Mouse (Mus musculus): ENCODE data around the gene Epha4. TPM values are rescaled to one million over a fixed set of nuclear protein-coding genes. Genes with fewer than 3 reads are reported as not detected.

Epha4 gene
- polyA plus RNA-seq, 1 experiment = 0.22 TPM

GRCm38 (mm10) chr1:77406631-77407030 is 108.3 kb downstream of the Epha4 start:
- no peaks in the 10 kb centered on the region for H3K4me1 ChIP-seq (ENCODE audit: control insufficient read depth, insufficient read depth, low read length)
- TF ChIP-seq CTCF (IDR thresholded peaks at IDR 0.05; ENCODE audit: control insufficient read depth, insufficient read depth, insufficient replicate concordance, low read depth, low read length) (no peak), POLR2A (IDR thresholded peaks at IDR 0.05; ENCODE audit: control insufficient read depth, low read depth, low read length) (no peak)

GRCm38 (mm10) chr1:77404537-77404936 is 110.4 kb downstream of the Epha4 start:
- H3K27me3 ChIP-seq (ENCODE audit: control insufficient read depth, insufficient read depth, low read length) = no peaks in the 10 kb centered on the region
- H3K4me1 ChIP-seq (ENCODE audit: control insufficient read depth, insufficient read depth, low read length) = no peaks in the 10 kb centered on the region
- no peaks in the 10 kb centered on the region for H3K36me3 ChIP-seq (ENCODE audit: control insufficient read depth, insufficient read depth, low read length)
- TF ChIP-seq POLR2A (IDR thresholded peaks at IDR 0.05; ENCODE audit: control insufficient read depth, low read depth, low read length) (no peak), CTCF (IDR thresholded peaks at IDR 0.05; ENCODE audit: control insufficient read depth, insufficient read depth, insufficient replicate concordance, low read depth, low read length) (no peak)
- H3K4me3 ChIP-seq (ENCODE audit: control insufficient read depth, low read depth, low read length) = no peak overlapping the region
- no peak overlapping the region for H3K27ac ChIP-seq (ENCODE audit: control insufficient read depth, insufficient read depth, low read depth, low read length)

More at GRCm38 (mm10) chr1:77406631-77407030, 108.3 kb downstream of the Epha4 start:
- Histone ChIP-seq H3K4me3 (ENCODE audit: control insufficient read depth, low read depth, low read length) (no peak overlapping the region), H3K27me3 (ENCODE audit: control insufficient read depth, insufficient read depth, low read length) (no peaks in the 10 kb centered on the region), H3K27ac (ENCODE audit: control insufficient read depth, insufficient read depth, low read depth, low read length) (no peak overlapping the region), H3K36me3 (ENCODE audit: control insufficient read depth, insufficient read depth, low read length) (no peaks in the 10 kb centered on the region)

- Histone ChIP-seq H3K4me3 (ENCODE audit: control insufficient read depth, low read depth, low read length) (no peak overlapping the region), H3K27ac (ENCODE audit: control insufficient read depth, insufficient read depth, low read depth, low read length) (no peak overlapping the region), H3K4me1 (ENCODE audit: control insufficient read depth, insufficient read depth, low read length) (no peaks in the 10 kb centered on the region), H3K27me3 (ENCODE audit: control insufficient read depth, insufficient read depth, low read length) (no peaks in the 10 kb centered on the region), H3K36me3 (ENCODE audit: control insufficient read depth, insufficient read depth, low read length) (no peaks in the 10 kb centered on the region)
- TF ChIP-seq CTCF (IDR thresholded peaks at IDR 0.05; ENCODE audit: control insufficient read depth, insufficient read depth, insufficient replicate concordance, low read depth, low read length) (no peak), POLR2A (IDR thresholded peaks at IDR 0.05; ENCODE audit: control insufficient read depth, low read depth, low read length) (no peak)
These were observed 111.9 kb downstream of the Epha4 start for GRCm38 (mm10) chr1:77402942-77403341.

- TF ChIP-seq POLR2A (IDR thresholded peaks at IDR 0.05; ENCODE audit: control insufficient read depth, low read depth, low read length) (no peak), CTCF (IDR thresholded peaks at IDR 0.05; ENCODE audit: control insufficient read depth, insufficient read depth, insufficient replicate concordance, low read depth, low read length) (no peak)
- H3K4me1 ChIP-seq (ENCODE audit: control insufficient read depth, insufficient read depth, low read length) = no peaks in the 10 kb centered on the region
- H3K36me3 ChIP-seq (ENCODE audit: control insufficient read depth, insufficient read depth, low read length) = no peaks in the 10 kb centered on the region
- H3K27ac ChIP-seq (ENCODE audit: control insufficient read depth, insufficient read depth, low read depth, low read length) = no peak overlapping the region
- H3K27me3 ChIP-seq (ENCODE audit: control insufficient read depth, insufficient read depth, low read length) = no peaks in the 10 kb centered on the region
- H3K4me3 ChIP-seq (ENCODE audit: control insufficient read depth, low read depth, low read length) = no peak overlapping the region
These were observed 113.4 kb downstream of the Epha4 start for GRCm38 (mm10) chr1:77401465-77401864.

GRCm38 (mm10) chr1:77391590-77391989 is 123.3 kb downstream of the Epha4 start:
- peaks cover 3% of the 10 kb centered on the region for H3K4me1 ChIP-seq (ENCODE audit: control insufficient read depth, insufficient read depth, low read length)
- TF ChIP-seq CTCF (IDR thresholded peaks at IDR 0.05; ENCODE audit: control insufficient read depth, insufficient read depth, insufficient replicate concordance, low read depth, low read length) (no peak), POLR2A (IDR thresholded peaks at IDR 0.05; ENCODE audit: control insufficient read depth, low read depth, low read length) (no peak)
- H3K4me3 ChIP-seq (ENCODE audit: control insufficient read depth, low read depth, low read length) = no peak overlapping the region
- H3K36me3 ChIP-seq (ENCODE audit: control insufficient read depth, insufficient read depth, low read length) = no peaks in the 10 kb centered on the region
- H3K27ac ChIP-seq (ENCODE audit: control insufficient read depth, insufficient read depth, low read depth, low read length) = no peak overlapping the region
- H3K27me3 ChIP-seq (ENCODE audit: control insufficient read depth, insufficient read depth, low read length) = no peaks in the 10 kb centered on the region

- Histone ChIP-seq H3K4me1 (ENCODE audit: control insufficient read depth, insufficient read depth, low read length) (peaks cover 3% of the 10 kb centered on the region), H3K4me3 (ENCODE audit: control insufficient read depth, low read depth, low read length) (no peak overlapping the region), H3K27ac (ENCODE audit: control insufficient read depth, insufficient read depth, low read depth, low read length) (no peak overlapping the region), H3K36me3 (ENCODE audit: control insufficient read depth, insufficient read depth, low read length) (no peaks in the 10 kb centered on the region), H3K27me3 (ENCODE audit: control insufficient read depth, insufficient read depth, low read length) (no peaks in the 10 kb centered on the region)
- no peak for TF ChIP-seq POLR2A (IDR thresholded peaks at IDR 0.05; ENCODE audit: control insufficient read depth, low read depth, low read length)
- no peak for TF ChIP-seq CTCF (IDR thresholded peaks at IDR 0.05; ENCODE audit: control insufficient read depth, insufficient read depth, insufficient replicate concordance, low read depth, low read length)
These were observed 125.8 kb downstream of the Epha4 start for GRCm38 (mm10) chr1:77389069-77389468.

GRCm38 (mm10) chr1:77388556-77388955 is 126.3 kb downstream of the Epha4 start:
- TF ChIP-seq POLR2A (IDR thresholded peaks at IDR 0.05; ENCODE audit: control insufficient read depth, low read depth, low read length) (no peak), CTCF (IDR thresholded peaks at IDR 0.05; ENCODE audit: control insufficient read depth, insufficient read depth, insufficient replicate concordance, low read depth, low read length) (no peak)
- H3K36me3 ChIP-seq (ENCODE audit: control insufficient read depth, insufficient read depth, low read length) = no peaks in the 10 kb centered on the region
- no peaks in the 10 kb centered on the region for H3K27me3 ChIP-seq (ENCODE audit: control insufficient read depth, insufficient read depth, low read length)
- H3K4me3 ChIP-seq (ENCODE audit: control insufficient read depth, low read depth, low read length) = no peak overlapping the region
- peaks cover 3% of the 10 kb centered on the region for H3K4me1 ChIP-seq (ENCODE audit: control insufficient read depth, insufficient read depth, low read length)
- no peak overlapping the region for H3K27ac ChIP-seq (ENCODE audit: control insufficient read depth, insufficient read depth, low read depth, low read length)

- Histone ChIP-seq H3K27me3 (ENCODE audit: control insufficient read depth, insufficient read depth, low read length) (no peaks in the 10 kb centered on the region), H3K4me1 (ENCODE audit: control insufficient read depth, insufficient read depth, low read length) (no peaks in the 10 kb centered on the region), H3K36me3 (ENCODE audit: control insufficient read depth, insufficient read depth, low read length) (no peaks in the 10 kb centered on the region), H3K27ac (ENCODE audit: control insufficient read depth, insufficient read depth, low read depth, low read length) (no peak overlapping the region), H3K4me3 (ENCODE audit: control insufficient read depth, low read depth, low read length) (no peak overlapping the region)
- no peak for TF ChIP-seq POLR2A (IDR thresholded peaks at IDR 0.05; ENCODE audit: control insufficient read depth, low read depth, low read length)
- TF ChIP-seq CTCF (IDR thresholded peaks at IDR 0.05; ENCODE audit: control insufficient read depth, insufficient read depth, insufficient replicate concordance, low read depth, low read length) = no peak
These were observed 129.3 kb downstream of the Epha4 start for GRCm38 (mm10) chr1:77385613-77386012.
